Mouse (Mus musculus) urinary bladder, postnatal 4 days (tissue): ENCODE results near the gene Il4.
"Not testable (repeated sequence)": the region's sequence is repeated elsewhere in the genome, so short reads cannot be mapped to it uniquely, and the experiment has no call there.

Experiments used
- DNase-seq, 2 experiments: peaks; one replicate each; pipeline ENCODE4 v3.0.0; 2021 to 2022; ENCODE audit warnings: low spot score in 2 of 2

Gene Il4

GRCm38 (mm10) chr11:53566646-53567045 lies 51.8 kb downstream of the Il4 start:
- DNase-seq, result no peak

- no peak for DNase-seq
Measured at GRCm38 (mm10) chr11:53561986-53562385, 56.5 kb downstream of the Il4 start.

GRCm38 (mm10) chr11:53559980-53560379 lies 58.5 kb downstream of the Il4 start:
- DNase-seq, result not testable (repeated sequence)

- DNase-seq, result not testable (repeated sequence)
Measured at GRCm38 (mm10) chr11:53557992-53558391, 60.5 kb downstream of the Il4 start.

- DNase-seq, result not testable (repeated sequence)
Measured at GRCm38 (mm10) chr11:53556529-53556928, 61.9 kb downstream of the Il4 start.
